Mouse (Mus musculus): ENCODE data around the gene Stard13. TPM values are rescaled to one million over a fixed set of nuclear protein-coding genes. Genes with fewer than 3 reads are reported as not detected.
A peak's percentile ranks its signal among the peaks of the same experiment; 100 is the strongest.

The Stard13 gene
- polyA plus RNA-seq, 1 experiment from 2014 or later: 7.3 TPM

GRCm38 (mm10) chr5:151148079-151148478, 85.6 kb downstream of the Stard13 start:
- Histone ChIP-seq H3K4me1 (peaks cover 6% of the 10 kb centered on the region), H3K36me3 (no peaks in the 10 kb centered on the region), H3K4me3 (no peak overlapping the region), H3K9me3 (replicated peaks) (no peaks in the 10 kb centered on the region), H3K27me3 (no peaks in the 10 kb centered on the region), H3K4me2 (replicated peaks) (no peak overlapping the region), H3K9ac (no peak overlapping the region), H3K27ac (no peak overlapping the region)
- ATAC-seq (ENCODE audit: low FRiP score): no peak
- 91% methylated on average over 4 of the region's 4 CpGs for WGBS

GRCm38 (mm10) chr5:151145807-151146206, 87.8 kb downstream of the Stard13 start:
- no peaks in the 10 kb centered on the region for H3K9me3 ChIP-seq (replicated peaks)

GRCm38 (mm10) chr5:151143955-151144354, 89.7 kb downstream of the Stard13 start:
- 73% methylated on average over 5 of the region's 5 CpGs for WGBS
- H3K27ac ChIP-seq: no peak overlapping the region
- H3K9ac ChIP-seq: no peak overlapping the region
- H3K27me3 ChIP-seq: no peaks in the 10 kb centered on the region
- ATAC-seq (ENCODE audit: low FRiP score): no peak
- H3K9me3 ChIP-seq (replicated peaks): no peaks in the 10 kb centered on the region
- no peak overlapping the region for H3K4me2 ChIP-seq (replicated peaks)
- peaks cover 17% of the 10 kb centered on the region for H3K4me1 ChIP-seq
- H3K4me3 ChIP-seq: no peak overlapping the region
- H3K36me3 ChIP-seq: no peaks in the 10 kb centered on the region

More at GRCm38 (mm10) chr5:151145807-151146206, 87.8 kb downstream of the Stard13 start:
- no peak for ATAC-seq (ENCODE audit: low FRiP score)
- no peak overlapping the region for H3K27ac ChIP-seq
- 79% methylated on average over 5 of the region's 5 CpGs for WGBS
- no peak overlapping the region for H3K4me2 ChIP-seq (replicated peaks)
- H3K27me3 ChIP-seq: no peaks in the 10 kb centered on the region
- H3K9ac ChIP-seq: no peak overlapping the region
- no peaks in the 10 kb centered on the region for H3K36me3 ChIP-seq
- peaks cover 17% of the 10 kb centered on the region for H3K4me1 ChIP-seq
- H3K4me3 ChIP-seq: no peak overlapping the region

- peak overlapping the region; percentile 85 for H3K27ac ChIP-seq
- H3K4me1 ChIP-seq: peaks cover 17% of the 10 kb centered on the region
- H3K27me3 ChIP-seq: no peaks in the 10 kb centered on the region
- no peak overlapping the region for H3K4me3 ChIP-seq
- H3K36me3 ChIP-seq: no peaks in the 10 kb centered on the region
- no peak overlapping the region for H3K9ac ChIP-seq
- H3K4me2 ChIP-seq (replicated peaks): no peak overlapping the region
- no peaks in the 10 kb centered on the region for H3K9me3 ChIP-seq (replicated peaks)
- 9% methylated on average over 11 of the region's 11 CpGs for WGBS
- peak; percentile 72 for ATAC-seq (ENCODE audit: low FRiP score)
Observed at GRCm38 (mm10) chr5:151142671-151143601, 90.7 kb downstream of the Stard13 start.

GRCm38 (mm10) chr5:151142241-151142640, 91.4 kb downstream of the Stard13 start:
- Histone ChIP-seq H3K36me3 (no peaks in the 10 kb centered on the region), H3K27ac (peak overlapping the region; percentile 85), H3K27me3 (no peaks in the 10 kb centered on the region), H3K4me3 (no peak overlapping the region), H3K9ac (no peak overlapping the region), H3K4me2 (replicated peaks) (no peak overlapping the region), H3K9me3 (replicated peaks) (no peaks in the 10 kb centered on the region), H3K4me1 (peaks cover 17% of the 10 kb centered on the region)
- peak; percentile 23; the same call in 1 of the 2 replicates for ATAC-seq (ENCODE audit: low FRiP score)
- 51% methylated on average over 5 of the region's 5 CpGs for WGBS

GRCm38 (mm10) chr5:151137901-151138300, 95.7 kb downstream of the Stard13 start:
- Histone ChIP-seq H3K9me3 (replicated peaks) (no peaks in the 10 kb centered on the region), H3K4me1 (peaks cover 12% of the 10 kb centered on the region), H3K36me3 (no peaks in the 10 kb centered on the region), H3K4me3 (no peak overlapping the region), H3K9ac (no peak overlapping the region), H3K4me2 (replicated peaks) (no peak overlapping the region), H3K27me3 (no peaks in the 10 kb centered on the region), H3K27ac (no peak overlapping the region)
- WGBS: 89% methylated on average over 5 of the region's 5 CpGs
- ATAC-seq (ENCODE audit: low FRiP score): no peak

GRCm38 (mm10) chr5:151137311-151137710, 96.3 kb downstream of the Stard13 start:
- WGBS: 80% methylated on average over 4 of the region's 4 CpGs
- H3K27me3 ChIP-seq: no peaks in the 10 kb centered on the region
- H3K4me3 ChIP-seq: no peak overlapping the region
- no peak for ATAC-seq (ENCODE audit: low FRiP score)
- H3K4me1 ChIP-seq: peaks cover 8% of the 10 kb centered on the region; the same call in 1 of the 2 replicates
- H3K9ac ChIP-seq: no peak overlapping the region
- no peaks in the 10 kb centered on the region for H3K9me3 ChIP-seq (replicated peaks)
- no peaks in the 10 kb centered on the region for H3K36me3 ChIP-seq
- no peak overlapping the region for H3K4me2 ChIP-seq (replicated peaks)
- H3K27ac ChIP-seq: no peak overlapping the region

- Histone ChIP-seq H3K36me3 (no peaks in the 10 kb centered on the region), H3K27me3 (no peaks in the 10 kb centered on the region), H3K4me1 (0 out of 2 replicates have a peak, but pooled peaks cover 3% of the 10 kb centered on the region), H3K4me2 (replicated peaks) (no peak overlapping the region), H3K27ac (no peak overlapping the region), H3K9me3 (replicated peaks) (no peaks in the 10 kb centered on the region), H3K9ac (no peak overlapping the region), H3K4me3 (no peak overlapping the region)
- 77% methylated on average over 6 of the region's 6 CpGs for WGBS
- ATAC-seq (ENCODE audit: low FRiP score): no peak
Observed at GRCm38 (mm10) chr5:151135965-151136364, 97.7 kb downstream of the Stard13 start.

GRCm38 (mm10) chr5:151135078-151135826, 98.4 kb downstream of the Stard13 start:
- ATAC-seq (ENCODE audit: low FRiP score): no peak
- Histone ChIP-seq H3K27me3 (no peaks in the 10 kb centered on the region), H3K4me1 (0 out of 2 replicates have a peak, but pooled peaks cover 3% of the 10 kb centered on the region), H3K4me2 (replicated peaks) (no peak overlapping the region), H3K4me3 (no peak overlapping the region), H3K9me3 (replicated peaks) (no peaks in the 10 kb centered on the region), H3K27ac (no peak overlapping the region), H3K36me3 (no peaks in the 10 kb centered on the region), H3K9ac (no peak overlapping the region)
- WGBS: 77% methylated on average over 8 of the region's 8 CpGs

GRCm38 (mm10) chr5:151134202-151134601, 99.4 kb downstream of the Stard13 start:
- Histone ChIP-seq H3K9me3 (replicated peaks) (no peaks in the 10 kb centered on the region), H3K27me3 (no peaks in the 10 kb centered on the region), H3K27ac (no peak overlapping the region), H3K36me3 (no peaks in the 10 kb centered on the region), H3K4me1 (0 out of 2 replicates have a peak, but pooled peaks cover 3% of the 10 kb centered on the region), H3K4me3 (no peak overlapping the region), H3K4me2 (replicated peaks) (no peak overlapping the region), H3K9ac (no peak overlapping the region)
- WGBS: 86% methylated on average over 4 of the region's 4 CpGs
- no peak for ATAC-seq (ENCODE audit: low FRiP score)

GRCm38 (mm10) chr5:151133744-151134143, 99.9 kb downstream of the Stard13 start:
- Histone ChIP-seq H3K4me3 (no peak overlapping the region), H3K27me3 (no peaks in the 10 kb centered on the region), H3K4me2 (replicated peaks) (no peak overlapping the region), H3K4me1 (0 out of 2 replicates have a peak, but pooled peaks cover 3% of the 10 kb centered on the region), H3K36me3 (no peaks in the 10 kb centered on the region), H3K27ac (no peak overlapping the region), H3K9me3 (replicated peaks) (no peaks in the 10 kb centered on the region), H3K9ac (no peak overlapping the region)
- ATAC-seq (ENCODE audit: low FRiP score): no peak
- WGBS: 88% methylated on average over 14 of the region's 14 CpGs

GRCm38 (mm10) chr5:151129762-151130161, 103.9 kb downstream of the Stard13 start:
- no peak overlapping the region for H3K4me3 ChIP-seq
- H3K27me3 ChIP-seq: no peaks in the 10 kb centered on the region
- H3K27ac ChIP-seq: no peak overlapping the region
- ATAC-seq (ENCODE audit: low FRiP score): no peak
- H3K4me1 ChIP-seq: peaks cover 2% of the 10 kb centered on the region; the same call in 1 of the 2 replicates
- H3K36me3 ChIP-seq: no peaks in the 10 kb centered on the region
- no peaks in the 10 kb centered on the region for H3K9me3 ChIP-seq (replicated peaks)
- no peak overlapping the region for H3K9ac ChIP-seq
- H3K4me2 ChIP-seq (replicated peaks): no peak overlapping the region
- WGBS: 84% methylated on average over 2 of the region's 2 CpGs
